Mouse (Mus musculus): Measurements from ENCODE around the gene Cdh1. TPM values are rescaled to one million over a fixed set of nuclear protein-coding genes. Genes with fewer than 3 reads are reported as not detected.

Cdh1 gene
- polyA plus RNA-seq (2012; rRNA removed) (9.6 and 11.4 TPM in 2 replicates), polyA plus RNA-seq (2014; fragmentation: Nextera tagmentation; extraction: Ambion mirVana) (13.7 and 14.8 TPM in 2 replicates)

DNA sequence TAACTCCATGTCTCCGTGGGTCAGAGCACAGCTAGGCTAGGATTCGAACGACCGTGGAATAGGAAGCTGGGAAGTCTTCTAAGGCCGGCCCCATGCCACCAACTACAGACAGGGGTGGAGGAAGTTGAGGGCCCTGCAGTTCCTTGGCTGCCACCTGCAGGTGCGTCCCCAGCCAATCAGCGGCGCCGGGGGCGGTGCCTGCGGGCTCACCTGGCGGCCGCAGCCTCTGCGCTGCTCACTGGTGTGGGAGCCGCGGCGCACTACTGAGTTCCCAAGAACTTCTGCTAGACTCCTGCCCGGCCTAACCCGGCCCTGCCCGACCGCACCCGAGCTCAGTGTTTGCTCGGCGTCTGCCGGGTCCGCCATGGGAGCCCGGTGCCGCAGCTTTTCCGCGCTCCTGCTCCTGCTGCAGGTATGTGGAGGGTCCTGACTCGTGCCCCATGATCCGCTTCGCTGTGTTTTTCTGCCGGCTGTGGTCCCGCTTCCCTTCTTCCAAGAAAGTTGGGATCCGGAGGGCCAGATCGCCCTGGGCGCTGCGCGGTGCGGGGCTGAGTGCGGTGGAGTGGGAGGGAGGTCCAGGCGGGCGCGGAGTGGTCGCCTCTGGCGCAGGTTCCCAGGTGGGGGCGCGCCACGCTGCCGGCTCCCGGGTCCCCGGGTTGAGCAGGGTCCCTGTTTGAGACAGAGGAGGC is at the start of gene Cdh1:
Cdh1 (plus strand) TSS at position 221 of the 689 bp plus-strand sequence.
- under 1% methylated on average over 53 of the region's 53 CpGs for WGBS (ENCODE audit: insufficient replicate concordance)
- no peaks in the 10 kb centered on the region for H3K4me1 ChIP-seq (replicated peaks; ENCODE audit: control insufficient read depth in 2 of 2, insufficient read depth in 2 of 2, low read length in 1 of 2)
- peak within 1 kb of the TSS; percentile 47 for H3K4me2 ChIP-seq (ENCODE audit: low read depth)
- H3K4me3 ChIP-seq (ENCODE audit: insufficient read depth in 1 of 2, low read depth in 2 of 2, low read length in 2 of 2), result peak within 1 kb of the TSS; percentile 41 to 53
- DNase-seq (ENCODE audit: low read depth in 3 of 3, low spot score in 3 of 3) (no peak), ATAC-seq (ENCODE audit: insufficient read depth) (peak; percentile 52; the same call in 1 of the 2 replicates)
- H3K9ac ChIP-seq (replicated peaks), result peak within 1 kb of the TSS; percentile 20; the same call in 1 of the 2 replicates
- TF ChIP-seq CTCF (IDR thresholded peaks at IDR 0.05; ENCODE audit: low read depth) (no peak), EP300 (IDR thresholded peaks at IDR 0.05; ENCODE audit: low read depth) (no peak)
- H3K27ac ChIP-seq, result no peak within 1 kb of the TSS
- H3K27me3 ChIP-seq (ENCODE audit: control insufficient read depth, insufficient read depth, low read length), result peaks cover 31% of the 10 kb centered on the region
- H3K36me3 ChIP-seq (replicated peaks; ENCODE audit: control insufficient read depth, insufficient read depth, low read depth), result no peaks in the 10 kb centered on the region
- H3K9me3 ChIP-seq (ENCODE audit: control insufficient read depth, low read length), result no peaks in the 10 kb centered on the region

DNA sequence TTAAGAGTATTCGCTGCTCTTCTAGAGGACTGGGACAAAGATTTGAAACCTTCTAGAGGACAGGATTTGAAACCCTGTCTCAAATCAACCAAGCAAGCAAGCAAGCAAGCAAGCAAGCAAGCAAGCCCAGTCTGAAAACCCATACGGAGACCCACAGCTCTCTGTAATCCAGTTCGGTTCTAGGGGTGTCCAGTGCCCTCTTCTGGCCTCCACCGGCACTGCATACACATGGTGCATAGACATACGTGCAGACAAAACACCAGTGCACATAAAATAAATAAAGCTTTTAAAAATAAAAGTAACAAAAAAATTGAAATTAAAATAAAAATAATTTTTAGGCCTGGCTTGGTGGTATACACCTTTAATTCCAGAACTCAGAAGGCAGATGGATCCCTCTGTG is 49.1 kb upstream of the Cdh1 start:
- Histone ChIP-seq H3K27me3 (ENCODE audit: control insufficient read depth, insufficient read depth, low read length) (no peaks in the 10 kb centered on the region), H3K9me3 (ENCODE audit: control insufficient read depth, low read length) (no peaks in the 10 kb centered on the region), H3K36me3 (replicated peaks; ENCODE audit: control insufficient read depth, insufficient read depth, low read depth) (no peaks in the 10 kb centered on the region), H3K4me3 (ENCODE audit: insufficient read depth in 1 of 2, low read depth in 2 of 2, low read length in 2 of 2) (no peak overlapping the region), H3K9ac (replicated peaks) (no peak overlapping the region), H3K4me1 (replicated peaks; ENCODE audit: control insufficient read depth in 2 of 2, insufficient read depth in 2 of 2, low read length in 1 of 2) (no peaks in the 10 kb centered on the region), H3K27ac (no peak overlapping the region), H3K4me2 (ENCODE audit: low read depth) (no peak overlapping the region)
- ATAC-seq (ENCODE audit: insufficient read depth) (no peak), DNase-seq (ENCODE audit: low read depth in 3 of 3, low spot score in 3 of 3) (no peak)
- WGBS (ENCODE audit: insufficient replicate concordance), result 73% methylated on average over 5 of the region's 5 CpGs
- TF ChIP-seq CTCF (IDR thresholded peaks at IDR 0.05; ENCODE audit: low read depth) (peak; percentile 41; the same call in 1 of the 2 replicates), EP300 (IDR thresholded peaks at IDR 0.05; ENCODE audit: low read depth) (no peak)

DNA sequence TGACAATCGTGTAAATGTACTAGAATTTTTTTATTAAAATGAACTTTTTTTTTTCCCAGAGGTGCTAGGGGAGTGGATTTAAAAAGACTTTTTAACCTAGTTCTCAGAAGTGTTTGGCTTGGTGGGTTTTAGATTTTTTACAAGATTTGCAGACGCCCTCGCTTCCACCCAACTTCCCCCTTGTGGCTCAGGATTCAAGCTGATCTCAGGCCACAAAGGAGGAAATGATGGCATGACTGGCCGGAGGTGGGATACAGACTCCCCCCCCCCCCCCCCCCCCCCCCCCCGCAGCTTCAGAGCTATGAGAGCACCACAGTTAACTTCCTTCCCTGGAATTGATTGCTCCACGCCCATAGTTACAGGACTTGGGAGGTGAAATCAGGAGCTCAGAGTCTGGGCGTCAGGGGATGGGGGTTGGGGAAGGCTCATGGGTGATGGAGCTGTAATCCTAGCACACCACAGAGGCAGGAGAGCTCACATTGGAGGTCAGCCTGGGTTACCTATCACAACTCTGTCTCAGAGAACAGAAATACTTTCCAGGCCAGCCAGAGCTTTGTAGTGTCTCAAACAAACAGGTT is 47.0 kb upstream of the Cdh1 start:
- no peak for ATAC-seq (ENCODE audit: insufficient read depth)
- 12% methylated on average over 6 of the region's 7 CpGs for WGBS (ENCODE audit: insufficient replicate concordance)
- H3K9me3 ChIP-seq (ENCODE audit: control insufficient read depth, low read length), result no peaks in the 10 kb centered on the region
- no peak for DNase-seq (ENCODE audit: low read depth in 3 of 3, low spot score in 3 of 3)
- no peaks in the 10 kb centered on the region; a peak in 1 of 4 replicates for H3K4me1 ChIP-seq (replicated peaks; ENCODE audit: control insufficient read depth in 2 of 2, insufficient read depth in 2 of 2, low read length in 1 of 2)
- H3K4me3 ChIP-seq (ENCODE audit: insufficient read depth in 1 of 2, low read depth in 2 of 2, low read length in 2 of 2), result no peak overlapping the region
- no peak overlapping the region for H3K9ac ChIP-seq (replicated peaks)
- H3K4me2 ChIP-seq (ENCODE audit: low read depth), result no peak overlapping the region
- no peaks in the 10 kb centered on the region for H3K36me3 ChIP-seq (replicated peaks; ENCODE audit: control insufficient read depth, insufficient read depth, low read depth)
- TF ChIP-seq CTCF (IDR thresholded peaks at IDR 0.05; ENCODE audit: low read depth) (no peak), EP300 (IDR thresholded peaks at IDR 0.05; ENCODE audit: low read depth) (no peak)
- no peaks in the 10 kb centered on the region for H3K27me3 ChIP-seq (ENCODE audit: control insufficient read depth, insufficient read depth, low read length)
- H3K27ac ChIP-seq, result no peak overlapping the region

DNA sequence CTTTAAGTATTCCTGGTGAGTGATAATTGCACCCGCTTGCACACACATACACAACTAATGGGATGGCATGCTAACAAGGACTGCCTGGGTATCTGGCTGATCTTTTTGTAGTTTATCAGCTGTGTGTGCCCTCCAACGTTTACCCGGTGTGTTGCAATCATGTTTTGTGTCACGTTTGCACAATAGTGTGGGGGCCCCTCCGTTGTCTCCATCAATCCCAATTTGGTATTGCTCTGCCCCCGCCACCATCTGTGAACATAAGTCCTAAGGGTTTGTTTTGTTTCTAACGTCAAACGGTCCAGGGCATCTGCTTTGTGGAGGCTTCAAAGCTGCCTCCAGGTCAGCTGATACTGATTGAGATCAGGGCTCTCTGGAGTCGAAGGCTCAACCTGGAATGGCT is 43.3 kb upstream of the Cdh1 start:
- no peaks in the 10 kb centered on the region; a peak in 1 of 4 replicates for H3K4me1 ChIP-seq (replicated peaks; ENCODE audit: control insufficient read depth in 2 of 2, insufficient read depth in 2 of 2, low read length in 1 of 2)
- no peak overlapping the region for H3K9ac ChIP-seq (replicated peaks)
- H3K4me2 ChIP-seq (ENCODE audit: low read depth), result no peak overlapping the region
- no peak overlapping the region for H3K4me3 ChIP-seq (ENCODE audit: insufficient read depth in 1 of 2, low read depth in 2 of 2, low read length in 2 of 2)
- no peaks in the 10 kb centered on the region for H3K27me3 ChIP-seq (ENCODE audit: control insufficient read depth, insufficient read depth, low read length)
- no peak for DNase-seq (ENCODE audit: low read depth in 3 of 3, low spot score in 3 of 3)
- no peaks in the 10 kb centered on the region for H3K9me3 ChIP-seq (ENCODE audit: control insufficient read depth, low read length)
- ATAC-seq (ENCODE audit: insufficient read depth), result no peak
- 39% methylated on average over 9 of the region's 9 CpGs for WGBS (ENCODE audit: insufficient replicate concordance)
- no peaks in the 10 kb centered on the region for H3K36me3 ChIP-seq (replicated peaks; ENCODE audit: control insufficient read depth, insufficient read depth, low read depth)
- H3K27ac ChIP-seq, result no peak overlapping the region
- no peak for TF ChIP-seq EP300 (IDR thresholded peaks at IDR 0.05; ENCODE audit: low read depth)
- no peak for TF ChIP-seq CTCF (IDR thresholded peaks at IDR 0.05; ENCODE audit: low read depth)

DNA sequence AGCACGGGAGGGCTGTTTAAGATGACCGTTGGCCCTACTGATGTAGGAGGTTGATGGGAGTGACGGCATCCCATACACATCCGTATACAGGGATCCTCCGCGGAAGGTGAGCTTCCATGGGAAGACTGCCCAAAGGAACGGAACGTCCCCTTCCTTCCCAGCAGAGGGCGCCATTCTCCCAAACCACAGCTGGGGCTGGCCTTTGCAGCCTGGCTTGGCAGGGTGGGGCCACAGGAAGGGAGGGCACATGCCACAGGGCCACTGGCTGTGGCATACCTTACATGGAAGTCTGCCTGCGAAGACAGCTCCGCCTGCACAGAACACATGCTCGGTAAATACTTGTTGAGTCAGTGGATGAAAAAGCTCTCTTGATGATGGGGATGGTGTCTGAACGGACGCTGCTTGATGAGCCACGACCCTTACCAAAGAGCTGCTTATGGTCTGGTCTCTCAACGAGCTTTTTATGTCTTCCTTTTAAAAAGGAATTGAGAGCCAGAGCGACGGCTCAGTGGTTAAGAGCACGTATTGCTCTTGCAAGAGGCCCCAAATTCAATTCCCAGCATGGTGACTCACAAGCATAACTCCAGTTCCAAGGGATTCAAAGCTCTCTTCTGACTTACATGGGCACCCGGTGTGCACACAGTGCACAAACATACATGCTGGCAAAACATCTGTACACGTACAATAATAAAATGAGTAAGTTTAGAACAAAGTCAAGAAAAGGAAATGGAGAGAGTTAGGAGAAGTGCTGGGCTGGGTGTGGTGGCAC is 41.9 kb upstream of the Cdh1 start:
- Histone ChIP-seq H3K4me2 (ENCODE audit: low read depth) (no peak overlapping the region), H3K27ac (no peak overlapping the region), H3K9ac (replicated peaks) (no peak overlapping the region), H3K9me3 (ENCODE audit: control insufficient read depth, low read length) (no peaks in the 10 kb centered on the region), H3K4me1 (replicated peaks; ENCODE audit: control insufficient read depth in 2 of 2, insufficient read depth in 2 of 2, low read length in 1 of 2) (no peaks in the 10 kb centered on the region; a peak in 1 of 4 replicates), H3K4me3 (ENCODE audit: insufficient read depth in 1 of 2, low read depth in 2 of 2, low read length in 2 of 2) (no peak overlapping the region), H3K27me3 (ENCODE audit: control insufficient read depth, insufficient read depth, low read length) (no peaks in the 10 kb centered on the region), H3K36me3 (replicated peaks; ENCODE audit: control insufficient read depth, insufficient read depth, low read depth) (no peaks in the 10 kb centered on the region)
- TF ChIP-seq CTCF (IDR thresholded peaks at IDR 0.05; ENCODE audit: low read depth), result peak; percentile 90
- no peak for TF ChIP-seq EP300 (IDR thresholded peaks at IDR 0.05; ENCODE audit: low read depth)
- no peak for ATAC-seq (ENCODE audit: insufficient read depth)
- WGBS (ENCODE audit: insufficient replicate concordance), result 21% methylated on average over 21 of the region's 21 CpGs
- no peak for DNase-seq (ENCODE audit: low read depth in 3 of 3, low spot score in 3 of 3)

Data from liver, embryonic 14.5 days (tissue).